Mouse (Mus musculus) ovary, postnatal 36 days (tissue): ENCODE data around the gene Cdkn2a.

ENCODE experiments used
- DNase-seq: peaks from one replicate; pipeline ENCODE4 v3.0.0; 2022; ENCODE audit warnings: low spot score, mixed read lengths

Cdkn2a gene

DNA sequence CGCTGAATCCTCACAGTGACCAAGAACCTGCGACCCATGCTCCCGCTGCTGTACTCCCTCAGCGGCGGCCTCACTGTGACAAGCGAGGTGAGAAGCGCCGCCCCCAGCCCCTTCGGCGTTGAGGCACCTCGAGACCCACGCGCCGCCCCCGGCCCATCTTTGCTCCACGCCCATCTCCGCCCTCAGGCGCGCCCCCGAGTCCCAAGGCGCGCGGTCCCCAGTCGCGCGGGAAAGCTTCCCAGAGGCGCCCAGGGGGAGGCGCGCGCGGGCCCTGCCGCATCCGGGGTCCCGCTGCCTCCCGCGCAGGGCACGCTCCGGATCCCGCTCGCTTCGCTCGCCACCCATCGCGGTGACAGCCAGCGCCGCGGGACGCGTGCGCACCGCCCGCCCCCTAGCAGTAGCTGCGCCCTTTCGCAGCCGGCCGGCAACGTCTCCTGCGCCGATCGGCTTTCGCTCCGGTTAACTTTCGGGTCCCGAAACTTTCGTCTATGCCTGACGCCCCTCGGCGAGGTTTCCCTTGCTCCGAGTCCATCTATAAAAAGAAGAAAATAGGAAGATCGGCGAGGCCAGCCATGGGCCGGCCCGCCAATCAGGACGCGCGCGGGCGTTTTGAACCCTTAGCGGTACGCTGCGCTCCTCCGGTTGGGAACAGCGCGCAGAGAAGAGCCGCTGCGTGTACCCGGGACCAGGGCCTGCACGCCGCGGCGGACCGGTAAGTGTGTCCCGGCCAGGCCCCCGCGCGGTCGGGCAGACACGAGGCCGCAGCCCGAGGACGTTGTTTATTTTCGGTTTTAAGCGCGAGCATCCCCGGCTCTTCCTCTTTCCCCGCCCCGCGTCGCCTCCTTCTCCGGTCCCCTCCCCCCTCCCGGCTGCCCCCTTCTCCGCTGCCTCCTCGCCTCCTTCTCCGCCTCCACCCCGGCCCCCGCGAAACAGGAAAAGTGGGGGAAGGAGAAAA, at the start of gene Cdkn2a:
Gene Cdkn2a, minus strand, starts transcription at position 168 of the 955 bp plus-strand sequence.
- peak; percentile 63 for DNase-seq

- DNase-seq = peak; percentile 35
Observed at GRCm38 (mm10) chr4:89313461-89313860, 19.0 kb upstream of the Cdkn2a start.

- DNase-seq = peak; percentile 85
Observed at GRCm38 (mm10) chr4:89310491-89311254, 16.2 kb upstream of the Cdkn2a start, which contains the start of gene Cdkn2b. Gene Cdkn2b, minus strand, starts transcription at chr4:89311039.

GRCm38 (mm10) chr4:89309996-89310395, 15.5 kb upstream of the Cdkn2a start:
- DNase-seq = no peak

DNA sequence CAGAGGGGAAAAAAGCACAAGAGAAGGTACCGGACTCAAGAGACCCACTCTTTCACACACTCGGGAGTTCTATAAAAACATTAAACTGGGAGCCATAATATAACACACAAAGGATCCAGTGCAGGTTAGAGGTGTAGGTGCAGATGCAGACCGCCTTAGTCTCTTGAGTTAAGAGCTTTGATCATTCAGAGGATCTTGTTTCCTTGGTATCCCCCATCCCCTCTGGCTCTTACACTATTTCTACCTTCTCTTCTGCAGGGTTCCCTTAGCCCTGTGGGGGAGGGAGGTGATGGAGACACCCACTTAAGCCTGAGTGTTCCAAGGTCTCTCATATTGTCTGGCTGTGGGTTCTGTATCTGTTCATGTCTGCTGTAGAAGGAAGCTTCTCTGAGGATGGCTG, 13.5 kb upstream of the Cdkn2a start:
- no peak for DNase-seq

DNA sequence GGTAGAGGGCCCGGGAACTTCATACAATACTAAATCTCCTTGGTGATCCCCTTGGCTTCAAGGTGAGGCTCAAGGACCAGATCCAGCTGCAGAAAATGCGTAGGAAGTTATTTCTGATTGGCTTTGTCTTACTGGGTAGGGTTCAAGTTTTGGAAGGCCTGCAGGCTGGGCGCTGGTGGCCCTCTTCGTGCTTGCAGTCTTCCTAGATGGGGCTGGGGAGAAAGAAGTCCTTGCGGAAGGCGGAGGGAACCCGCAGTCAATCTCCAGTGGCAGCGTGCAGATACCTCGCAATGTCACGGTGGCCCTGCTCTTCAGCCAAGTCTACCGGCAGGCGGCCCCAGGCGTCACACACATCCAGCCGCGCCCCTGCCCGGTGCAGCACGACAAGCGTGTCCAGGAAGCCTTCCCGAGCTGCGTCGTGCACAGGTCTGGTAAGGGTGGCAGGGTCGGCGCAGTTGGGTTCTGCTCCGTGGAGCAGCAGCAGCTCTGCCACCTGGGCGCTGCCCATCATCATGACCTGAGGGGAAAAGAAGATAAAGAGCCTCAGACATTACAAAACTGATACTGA, 12.4 kb upstream of the Cdkn2a start:
- DNase-seq = no peak

GRCm38 (mm10) chr4:89305691-89306090, 11.2 kb upstream of the Cdkn2a start:
- no peak for DNase-seq

DNA sequence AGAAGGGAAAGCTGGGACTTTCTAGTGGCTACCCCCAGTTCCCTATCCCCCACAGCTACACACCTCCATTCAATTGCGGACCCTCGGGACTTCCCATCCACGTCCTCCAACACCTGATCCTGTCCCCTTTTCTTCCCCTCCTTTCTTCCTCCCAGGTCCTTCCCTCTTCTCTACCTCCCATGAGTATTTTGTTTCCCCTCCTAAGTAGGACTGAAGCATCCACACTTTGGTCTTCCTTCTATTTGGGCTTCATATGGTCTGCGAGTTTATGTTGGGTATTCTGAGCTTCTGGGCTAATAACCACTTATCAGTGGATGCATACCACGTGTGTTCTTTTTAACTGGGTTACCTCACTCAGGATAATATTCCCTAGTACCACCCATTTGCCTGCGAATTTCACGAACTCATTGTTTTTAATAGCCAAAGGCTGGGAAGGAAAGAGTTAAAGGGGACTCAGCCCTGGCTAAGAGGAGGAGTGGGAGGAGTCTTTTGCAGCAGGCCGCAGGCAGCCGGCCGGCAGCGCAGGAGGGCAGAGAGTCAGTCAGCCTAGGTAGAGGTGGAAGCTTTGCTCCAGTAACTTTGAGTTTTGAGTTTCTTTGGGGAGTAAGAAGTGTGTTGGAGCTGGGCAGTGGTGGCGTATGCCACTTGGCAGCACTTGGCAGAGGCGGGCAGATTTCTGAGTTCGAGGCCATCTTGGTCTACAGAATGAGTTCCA, 9.0 kb upstream of the Cdkn2a start:
- no peak for DNase-seq

DNA sequence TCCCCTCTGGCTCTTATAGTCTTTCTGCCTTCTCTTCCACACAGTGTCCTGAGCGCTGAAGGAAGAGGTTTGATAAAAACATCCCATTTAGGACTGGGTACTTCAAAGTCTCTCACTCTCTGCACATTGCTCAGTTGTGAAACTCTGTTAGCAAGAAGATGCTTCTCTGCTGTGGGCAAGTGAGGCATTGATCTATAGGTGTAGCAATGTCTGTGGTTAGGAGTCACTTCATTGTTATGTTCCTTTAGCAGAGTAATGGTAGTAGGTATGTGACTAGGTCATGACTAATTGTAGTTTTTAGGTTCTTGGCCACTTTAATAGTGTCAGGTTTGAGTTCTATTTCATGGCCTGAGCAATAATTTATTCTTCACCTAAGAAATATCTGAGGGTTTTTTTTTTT, 7.7 kb upstream of the Cdkn2a start:
- DNase-seq = no peak

DNA sequence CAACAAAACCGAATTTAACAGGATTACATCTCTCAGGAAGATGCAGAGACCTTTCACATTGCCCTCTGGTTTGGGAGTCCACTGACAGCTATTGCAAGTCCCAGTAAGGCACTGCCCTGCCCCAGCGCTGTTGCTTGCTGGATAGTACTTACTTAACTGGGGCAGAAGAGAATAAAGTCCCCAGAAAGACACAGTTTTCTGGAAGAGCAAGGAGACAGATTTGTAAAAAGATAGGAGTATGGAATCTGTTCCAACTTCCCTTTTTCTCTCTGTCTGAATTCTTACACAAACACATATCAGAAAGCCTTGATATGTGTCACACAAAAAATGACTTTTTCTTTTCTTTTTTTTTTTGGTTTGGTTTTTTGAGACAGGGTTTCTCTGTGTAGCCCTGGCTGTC, 5.3 kb upstream of the Cdkn2a start:
- DNase-seq = no peak

DNA sequence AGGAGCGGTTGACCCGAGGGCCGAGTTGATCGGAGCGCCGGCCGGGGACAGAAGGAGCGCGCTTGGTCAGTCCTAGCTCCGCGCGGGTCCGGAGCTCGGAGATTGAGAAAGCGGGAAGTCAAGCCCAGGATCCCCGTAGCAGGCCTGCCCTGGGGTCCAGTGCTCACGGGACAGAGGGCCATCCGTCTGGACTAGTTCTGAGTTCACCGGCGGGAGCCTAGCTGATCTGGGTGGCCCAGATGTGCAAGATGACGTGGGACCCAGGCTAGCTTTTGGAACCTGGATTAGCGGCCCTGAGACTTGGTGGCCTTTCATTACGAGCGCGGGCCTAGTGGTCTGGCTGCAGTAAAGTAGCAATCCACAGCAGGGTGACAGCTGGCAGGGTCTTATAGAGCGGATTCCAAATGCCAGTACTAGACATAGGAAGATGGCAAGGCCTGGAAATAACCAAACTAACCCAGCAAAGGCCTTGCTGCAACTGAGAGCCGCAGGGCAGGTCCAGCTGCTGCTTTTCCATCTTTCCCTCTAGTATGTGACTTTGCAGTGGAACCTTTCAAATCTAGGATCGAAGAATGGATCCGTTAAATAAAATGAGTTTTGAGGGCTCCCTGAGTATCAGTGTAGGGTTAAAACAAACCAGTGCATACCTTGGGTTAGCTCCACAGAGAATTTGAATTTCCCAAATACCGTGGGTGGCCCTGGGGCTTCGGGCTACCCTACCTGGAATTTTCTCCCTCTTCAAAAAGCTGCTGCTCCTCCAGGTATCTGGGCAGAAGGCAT, 1.2 kb upstream of the Cdkn2a start:
- no peak for DNase-seq

GRCm38 (mm10) chr4:89294091-89294485, 365 bp downstream of the Cdkn2a start:
- DNase-seq = no peak

DNA sequence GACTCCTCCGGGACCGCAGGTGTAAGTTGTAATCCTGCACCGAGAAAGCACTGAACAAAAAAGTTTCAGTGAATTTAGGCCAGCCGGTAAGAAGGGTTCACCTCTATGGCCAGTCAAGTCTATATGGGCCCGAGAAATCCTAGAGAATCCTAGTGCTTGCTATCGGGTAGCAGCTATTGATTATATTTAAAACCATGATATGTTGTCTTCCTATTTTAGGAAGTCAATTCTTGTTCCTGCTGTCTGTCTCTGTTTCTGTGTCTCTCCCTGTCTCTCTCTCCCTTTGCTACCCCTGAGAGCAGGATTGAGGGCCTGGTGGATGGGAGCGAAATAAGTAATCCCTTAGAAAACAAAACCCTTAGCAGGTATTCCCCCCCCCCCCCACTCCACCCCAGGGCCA, 937 bp downstream of the Cdkn2a start:
- DNase-seq = no peak

- DNase-seq = no peak
Observed at GRCm38 (mm10) chr4:89289028-89289427, 5.4 kb downstream of the Cdkn2a start.

DNA sequence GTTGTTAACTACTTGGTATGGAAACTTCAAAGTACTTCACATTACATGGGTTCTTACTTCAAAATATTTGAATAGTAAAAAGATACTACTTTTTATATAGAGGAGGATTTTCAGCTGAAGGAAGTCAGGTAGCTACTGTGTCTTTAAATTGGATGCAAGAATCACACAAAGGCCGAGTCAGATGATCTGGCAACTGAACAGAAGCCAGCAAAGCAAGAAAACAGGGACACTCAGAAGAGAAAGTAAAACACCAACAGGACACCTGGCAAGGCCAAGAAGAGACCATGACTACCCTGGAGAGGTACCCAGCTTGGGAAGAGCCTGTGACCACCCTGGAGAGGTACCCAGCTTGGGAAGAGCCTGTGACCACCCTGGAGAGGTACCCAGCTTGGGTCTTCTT, 7.9 kb downstream of the Cdkn2a start:
- no peak for DNase-seq

GRCm38 (mm10) chr4:89285688-89286087, 8.8 kb downstream of the Cdkn2a start:
- no peak for DNase-seq

GRCm38 (mm10) chr4:89282661-89283060, 11.8 kb downstream of the Cdkn2a start:
- DNase-seq = no peak

- no peak for DNase-seq
Observed at GRCm38 (mm10) chr4:89282036-89282566, 12.4 kb downstream of the Cdkn2a start.

DNA sequence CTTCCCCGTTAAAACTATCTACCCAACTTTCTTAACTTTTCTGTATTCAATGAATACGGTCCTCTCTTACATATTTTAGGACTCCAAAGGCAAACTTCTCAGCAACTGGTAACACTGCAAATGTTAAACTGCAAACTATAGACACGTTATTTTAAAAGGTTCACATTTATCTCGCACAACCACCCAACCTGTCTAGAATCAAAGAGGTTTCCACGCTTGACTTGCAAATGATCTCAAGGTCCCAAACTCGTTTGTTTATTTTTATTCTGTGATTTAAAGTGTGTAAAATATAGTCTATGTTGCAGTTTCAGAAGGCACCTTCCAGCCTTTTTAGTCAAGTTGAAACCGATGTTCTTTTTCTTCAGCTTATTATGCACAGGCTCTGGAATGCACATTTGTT, 13.2 kb downstream of the Cdkn2a start:
- DNase-seq = no peak

DNA sequence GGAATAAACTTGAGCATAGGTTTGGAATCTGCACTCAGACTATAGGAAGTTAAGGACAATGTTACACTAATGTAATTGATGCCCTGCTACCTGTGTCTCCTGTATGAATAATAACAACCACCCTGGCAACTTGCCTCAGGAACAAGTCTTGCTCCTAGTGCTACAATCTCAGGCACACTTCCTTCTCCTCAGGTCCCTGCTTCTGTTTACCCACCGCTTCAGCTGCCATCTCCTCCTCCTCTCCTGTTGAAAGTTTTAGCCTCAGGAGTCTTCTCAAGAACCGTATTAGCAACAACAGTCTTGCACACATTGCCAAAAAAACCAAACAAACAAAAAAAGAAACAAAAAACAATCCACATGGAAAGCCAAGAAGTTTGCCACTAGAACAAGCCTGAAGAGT, 14.8 kb downstream of the Cdkn2a start:
- no peak for DNase-seq

- no peak for DNase-seq
Observed at GRCm38 (mm10) chr4:89277381-89277940, 17.0 kb downstream of the Cdkn2a start.
